8 mouse cellular contexts compared by ENCODE assay signal in genomic region chr11:98907437-98908173, GRCm38 (mm10). TPM values are rescaled to one million over a fixed set of nuclear protein-coding genes. Genes with fewer than 3 reads are reported as not detected.
A peak's percentile ranks its signal among the peaks of the same experiment; 100 is the strongest.
DNase-seq lines count a peak whose midpoint lies in the region; ATAC-seq and TF ChIP-seq lines count a peak whose summit lies in the region.

Gene Cdc6 (plus strand): TSS chr11:98907801.

- TF ChIP-seq CTCF in E14TG2a.4 (conservative IDR thresholded peaks at IDR 0.05; ENCODE audit: low read length): no peak
- TF ChIP-seq CTCF in heart, postnatal 0 days (IDR thresholded peaks at IDR 0.05; ENCODE audit: low read depth): no peak
- TF ChIP-seq CTCF in testis, adult 2 months (IDR thresholded peaks at IDR 0.05; ENCODE audit: control insufficient read depth, insufficient read depth, insufficient replicate concordance, low read depth, low read length): no peak

- peak; percentile 98 for ATAC-seq in forebrain, embryonic 12.5 days (ENCODE audit: low FRiP score)
- peak; percentile 99 for ATAC-seq in heart, postnatal 0 days (ENCODE audit: insufficient read depth, low read depth)
- ATAC-seq in liver, embryonic 16.5 days (ENCODE audit: low read depth): peak; percentile 92
- peak; percentile 95 for ATAC-seq in neural tube, embryonic 13.5 days (ENCODE audit: low read depth)

- 0 out of 2 replicates have a peak within 1 kb of the TSS, but pooled peaks have one; percentile 46 for H3K27ac ChIP-seq in forebrain, embryonic 12.5 days
- peak within 1 kb of the TSS; percentile 31; the same call in 1 of the 2 replicates for H3K27ac ChIP-seq in heart, postnatal 0 days (ENCODE audit: low read depth)
- H3K27ac ChIP-seq in liver, embryonic 16.5 days (ENCODE audit: low read length): peak within 1 kb of the TSS; percentile 86
- 0 out of 2 replicates have a peak within 1 kb of the TSS, but pooled peaks have one; percentile 7 for H3K27ac ChIP-seq in neural tube, embryonic 13.5 days (replicated peaks)
- H3K27ac ChIP-seq in testis, adult 2 months (ENCODE audit: control insufficient read depth, insufficient read depth, low read depth, low read length): peak within 1 kb of the TSS; percentile 61; the same call in 1 of the 2 replicates

- peak within 1 kb of the TSS; percentile 91 for H3K4me3 ChIP-seq in E14TG2a.4 (replicated peaks; ENCODE audit: low read length)
- H3K4me3 ChIP-seq in forebrain, embryonic 12.5 days (replicated peaks): peak within 1 kb of the TSS; percentile 65
- peak within 1 kb of the TSS; percentile 49 for H3K4me3 ChIP-seq in heart, postnatal 0 days (ENCODE audit: low read depth, low read length)
- H3K4me3 ChIP-seq in liver, embryonic 16.5 days (ENCODE audit: low read depth, low read length): peak within 1 kb of the TSS; percentile 77
- peak within 1 kb of the TSS; percentile 46 for H3K4me3 ChIP-seq in neural tube, embryonic 13.5 days
- peak within 1 kb of the TSS; percentile 90 for H3K4me3 ChIP-seq in testis, adult 2 months (ENCODE audit: control insufficient read depth, low read depth, low read length)

- TF ChIP-seq EP300 in heart, postnatal 0 days (IDR thresholded peaks at IDR 0.05; ENCODE audit: low read depth): no peak

- H3K27me3 ChIP-seq in E14TG2a.4 (ENCODE audit: insufficient read depth, low read length): no peaks in the 10 kb centered on the region
- H3K27me3 ChIP-seq in forebrain, embryonic 12.5 days: no peaks in the 10 kb centered on the region
- no peaks in the 10 kb centered on the region for H3K27me3 ChIP-seq in heart, postnatal 0 days (ENCODE audit: control insufficient read depth, insufficient read depth, low read length)
- no peaks in the 10 kb centered on the region for H3K27me3 ChIP-seq in liver, embryonic 16.5 days (ENCODE audit: control insufficient read depth, insufficient read depth, low read depth, low read length)
- H3K27me3 ChIP-seq in neural tube, embryonic 13.5 days: no peaks in the 10 kb centered on the region
- no peaks in the 10 kb centered on the region for H3K27me3 ChIP-seq in testis, adult 2 months (ENCODE audit: control insufficient read depth, insufficient read depth, low read length)

- H3K4me2 ChIP-seq in forebrain, embryonic 12.5 days: peak within 1 kb of the TSS; percentile 97
- H3K4me2 ChIP-seq in heart, postnatal 0 days (ENCODE audit: low read depth, low read length): peak within 1 kb of the TSS; percentile 67
- peak within 1 kb of the TSS; percentile 81 for H3K4me2 ChIP-seq in liver, embryonic 16.5 days (ENCODE audit: low read depth, low read length)
- H3K4me2 ChIP-seq in neural tube, embryonic 13.5 days: peak within 1 kb of the TSS; percentile 94

- H3K9ac ChIP-seq in forebrain, embryonic 12.5 days: peak within 1 kb of the TSS; percentile 64
- peak within 1 kb of the TSS; percentile 38; the same call in 1 of the 2 replicates for H3K9ac ChIP-seq in heart, postnatal 0 days (replicated peaks; ENCODE audit: low read depth, low read length)
- H3K9ac ChIP-seq in liver, embryonic 16.5 days (ENCODE audit: low read depth, low read length): peak within 1 kb of the TSS; percentile 83
- peak within 1 kb of the TSS; percentile 57 for H3K9ac ChIP-seq in neural tube, embryonic 13.5 days

- under 1% methylated on average over 49 of the region's 49 CpGs for WGBS in forebrain, embryonic 12.5 days
- WGBS in heart, postnatal 0 days: under 1% methylated on average over 49 of the region's 49 CpGs
- under 1% methylated on average over 49 of the region's 49 CpGs for WGBS in liver, embryonic 16.5 days (ENCODE audit: insufficient replicate concordance)
- WGBS in neural tube, embryonic 13.5 days: under 1% methylated on average over 49 of the region's 49 CpGs

- peaks cover 82% of the 10 kb centered on the region for H3K4me1 ChIP-seq in E14TG2a.4 (replicated peaks; ENCODE audit: low read depth, low read length)
- H3K4me1 ChIP-seq in forebrain, embryonic 12.5 days: peaks cover 31% of the 10 kb centered on the region
- H3K4me1 ChIP-seq in heart, postnatal 0 days (ENCODE audit: control insufficient read depth, insufficient read depth): peaks cover 22% of the 10 kb centered on the region
- H3K4me1 ChIP-seq in liver, embryonic 16.5 days (ENCODE audit: control insufficient read depth, low read depth, low read length): peaks cover 81% of the 10 kb centered on the region
- H3K4me1 ChIP-seq in neural tube, embryonic 13.5 days (replicated peaks): peaks cover 36% of the 10 kb centered on the region
- peaks cover 3% of the 10 kb centered on the region for H3K4me1 ChIP-seq in testis, adult 2 months (ENCODE audit: control insufficient read depth, insufficient read depth, low read length)

- H3K36me3 ChIP-seq in E14TG2a.4 (ENCODE audit: insufficient read depth, low read length): peaks cover 49% of the 10 kb centered on the region
- peaks cover 24% of the 10 kb centered on the region for H3K36me3 ChIP-seq in forebrain, embryonic 12.5 days (replicated peaks)
- peaks cover 15% of the 10 kb centered on the region for H3K36me3 ChIP-seq in heart, postnatal 0 days (replicated peaks; ENCODE audit: control insufficient read depth, insufficient read depth, low read length)
- H3K36me3 ChIP-seq in liver, embryonic 16.5 days (ENCODE audit: control insufficient read depth, insufficient read depth): peaks cover 20% of the 10 kb centered on the region
- H3K36me3 ChIP-seq in neural tube, embryonic 13.5 days: peaks cover 31% of the 10 kb centered on the region
- H3K36me3 ChIP-seq in testis, adult 2 months (ENCODE audit: control insufficient read depth, insufficient read depth, low read length): no peaks in the 10 kb centered on the region; the same call in 1 of the 2 replicates

- TF ChIP-seq POLR2A in testis, adult 2 months (IDR thresholded peaks at IDR 0.05; ENCODE audit: control insufficient read depth, low read depth, low read length): peak; percentile 37; the same call in 1 of the 2 replicates

- no peaks in the 10 kb centered on the region for H3K9me3 ChIP-seq in E14TG2a.4 (ENCODE audit: low read length)
- H3K9me3 ChIP-seq in forebrain, embryonic 12.5 days: no peaks in the 10 kb centered on the region
- H3K9me3 ChIP-seq in heart, postnatal 0 days (replicated peaks; ENCODE audit: control insufficient read depth, low read length): no peaks in the 10 kb centered on the region
- no peaks in the 10 kb centered on the region for H3K9me3 ChIP-seq in liver, embryonic 16.5 days (replicated peaks; ENCODE audit: control insufficient read depth, low read length)
- H3K9me3 ChIP-seq in neural tube, embryonic 13.5 days: no peaks in the 10 kb centered on the region

- peak; percentile 99 for DNase-seq in c-Kit-positive CD71-positive TER-119-positive erythroid progenitor cells, embryonic 14.5 days (ENCODE audit: low spot score)
- peak; percentile 98 for DNase-seq in heart, postnatal 0 days (ENCODE audit: low spot score)
- DNase-seq in kidney, postnatal 4 days: peak; percentile 96 to 98

RNA-seq across cellular contexts. Expression of gene Cdc6, which starts in this region (rescaled TPM):
- 38.0 and 43.1 TPM in 2 replicates for polyA plus RNA-seq in forebrain, embryonic 12.5 days (2016; fragmentation: Nextera tagmentation; extraction: Ambion mirVana)
- total RNA-seq in heart, postnatal 0 days (2014; rRNA removed; ENCODE audit: low replicate concordance): 1.4 and 2.2 TPM in 2 replicates
- polyA plus RNA-seq in heart, postnatal 0 days (2015; fragmentation: Nextera tagmentation; extraction: Ambion mirVana): 4.2 and 4.5 TPM in 2 replicates
- 52.7 and 57.3 TPM in 2 replicates for polyA plus RNA-seq in liver, embryonic 16.5 days (2015; fragmentation: Nextera tagmentation; extraction: Ambion mirVana)
- polyA plus RNA-seq in neural tube, embryonic 13.5 days (2015; fragmentation: Nextera tagmentation; extraction: Ambion mirVana): 4.2 and 4.7 TPM in 2 replicates
- 2.5 and 2.9 TPM in 2 replicates for polyA plus RNA-seq in testis, adult 2 months (2012; rRNA removed)

Comparison
In these comparisons a context has a peak if more than half of its experiments do, and no peak if none do; other contexts are left out.
1. Peak in every context shown above with its lines: DNase-seq, ATAC-seq, H3K4me3 ChIP-seq and H3K27ac ChIP-seq.
2. H3K27ac ChIP-seq: peak in every context shown above with its lines; median percentile 86 in liver, embryonic 16.5 days; 61 in testis, adult 2 months; 46 in forebrain, embryonic 12.5 days; 31 in heart, postnatal 0 days; 7 in neural tube, embryonic 13.5 days.